Mouse (Mus musculus) heart, adult 2 months (tissue): Measurements from ENCODE around the gene Dpm1. TPM values are rescaled to one million over a fixed set of nuclear protein-coding genes. Genes with fewer than 3 reads are reported as not detected.

Experiments
- DNase-seq, 2 experiments: peaks; one replicate each; pipeline ENCODE4 v3.0.0; 2021
- H3K27ac ChIP-seq: fragments of 200-600 bp; 2 replicates; pipeline ENCODE4 v1.8.1; 2022
- H3K27me3 ChIP-seq: fragments of 200-500 bp; 2 replicates; pipeline ENCODE4 v1.6.1; 2012; ENCODE audit warnings: mild to moderate bottlenecking, low read length, inconsistent platforms, mixed read lengths; ENCODE audit not compliant: control insufficient read depth, insufficient read depth
- H3K36me3 ChIP-seq: fragments of 200-500 bp; 2 replicates; pipeline ENCODE4 v1.6.1; 2012; ENCODE audit warnings: low read length, inconsistent platforms; ENCODE audit not compliant: control insufficient read depth, insufficient read depth
- H3K4me1 ChIP-seq: fragments of 200-500 bp; 2 replicates; pipeline ENCODE4 v1.6.1; 2011; ENCODE audit warnings: low read length; ENCODE audit not compliant: control insufficient read depth, insufficient read depth
- H3K4me3 ChIP-seq: fragments of 200-600 bp; 2 replicates; pipeline ENCODE4 v1.8.1; 2022
- H3K79me2 ChIP-seq: fragments of 200-500 bp; replicated peaks from 2 replicates; pipeline ENCODE4 v1.6.1; 2012; ENCODE audit warnings: mild to moderate bottlenecking, inconsistent platforms, low read length, moderate library complexity, mixed read lengths; ENCODE audit not compliant: control insufficient read depth, insufficient read depth
- H3K9ac ChIP-seq: fragments of 200-500 bp; 2 replicates; pipeline ENCODE4 v1.6.1; 2012; ENCODE audit warnings: low read depth, mild to moderate bottlenecking, control low read depth, inconsistent platforms, low read length, mixed read lengths
- CTCF ChIP-seq: fragments of 200-600 bp; IDR thresholded peaks from 2 replicates; pipeline ENCODE4 v1.8.1; 2022; ENCODE audit warnings: antibody characterized with exemption, mild to moderate bottlenecking, moderate library complexity
- EP300 ChIP-seq: fragments of 200-500 bp; IDR thresholded peaks from 2 replicates; pipeline ENCODE4 v1.6.1; 2011; ENCODE audit warnings: low read depth, low read length, control low read depth; ENCODE audit not compliant: insufficient read depth
- POLR2A ChIP-seq: fragments of 200-500 bp; IDR thresholded peaks from 2 replicates; pipeline ENCODE4 v1.6.1; 2011; ENCODE audit warnings: mild to moderate bottlenecking, low read depth, low read length, control low read depth; ENCODE audit not compliant: insufficient read depth
- WGBS: fragments of 180-500 bp; shearing (Covaris S2); methylation state at CpG from one replicate; pipeline ENCODE4 v1.1.7; 2018; 5-methylcytosine and 5-hydroxymethylcytosine counted together
- intact Hi-C: fragments of 180-260 bp; cut with DNase I; formaldehyde crosslinking; loops from one replicate; pipeline ENCODE4 v1.15.1; 2025
- polyA plus RNA-seq: library from polyadenylated mRNA; depleted of rRNA; stranded (reverse); fragments of >200 nt; gene quantifications from 2 replicates; pipeline ENCODE4 v1.2.3, GENCODE M21; 2012
- total RNA-seq, 2 experiments: library from RNA; stranded (reverse); gene quantifications; 2 replicates each; pipeline ENCODE4 v1.2.3; 2021

Dpm1 gene
- total and polyA plus RNA-seq, 3 experiments = 25.5 to 88.1 (median 77.6) TPM

DNA sequence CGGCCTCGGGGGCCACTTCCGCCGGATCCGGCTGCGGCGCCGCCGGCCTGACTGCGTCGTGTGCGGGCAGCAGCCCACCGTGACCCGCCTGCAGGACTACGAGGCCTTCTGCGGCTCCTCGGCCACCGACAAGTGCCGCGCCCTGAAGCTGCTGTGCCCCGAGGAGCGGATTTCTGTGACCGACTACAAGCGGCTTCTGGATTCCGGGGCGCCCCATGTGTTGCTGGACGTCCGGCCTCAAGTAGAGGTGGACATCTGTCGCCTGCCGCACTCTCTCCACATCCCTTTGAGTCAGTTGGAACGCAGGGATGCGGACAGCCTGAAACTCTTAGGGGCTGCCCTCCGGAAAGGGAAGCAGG, 1.1 kb upstream of the Dpm1 start:
- TF ChIP-seq POLR2A (no peak), CTCF (no peak), EP300 (no peak)
- peaks cover 7% of the 10 kb centered on the region; the same call in 1 of the 2 replicates for H3K79me2 ChIP-seq
- no peak overlapping the region for H3K27ac ChIP-seq
- peaks cover 2% of the 10 kb centered on the region for H3K36me3 ChIP-seq
- peaks cover 5% of the 10 kb centered on the region for H3K4me1 ChIP-seq
- WGBS = 56% methylated on average over 33 of the region's 33 CpGs
- no peak for DNase-seq
- no peaks in the 10 kb centered on the region for H3K27me3 ChIP-seq
- peak overlapping the region; percentile 94 for H3K4me3 ChIP-seq
- peak overlapping the region; percentile 84 for H3K9ac ChIP-seq
- intact Hi-C loops = no loop called here

- H3K4me1 ChIP-seq = peaks cover 5% of the 10 kb centered on the region
- H3K27me3 ChIP-seq = no peaks in the 10 kb centered on the region
- H3K79me2 ChIP-seq = peaks cover 9% of the 10 kb centered on the region; the same call in 1 of the 2 replicates
- H3K36me3 ChIP-seq = peaks cover 2% of the 10 kb centered on the region
- no peak for DNase-seq
- H3K27ac ChIP-seq = peak overlapping the region; percentile 99
- intact Hi-C loops = loop anchor here (1.0 kb wide), 1 partner anchor 24 kb away; the partner anchor contains the start of gene Adnp
- 4% methylated on average over 101 of the region's 105 CpGs for WGBS
- TF ChIP-seq POLR2A = no peak
- no peak for TF ChIP-seq CTCF
- no peak for TF ChIP-seq EP300
- peak overlapping the region; percentile 94 for H3K4me3 ChIP-seq
- peak overlapping the region; percentile 84 for H3K9ac ChIP-seq
Measured at GRCm38 (mm10) chr2:168230773-168231470, 531 bp upstream of the Dpm1 start.

- peaks cover 9% of the 10 kb centered on the region; the same call in 1 of the 2 replicates for H3K79me2 ChIP-seq
- no peak for DNase-seq
- WGBS = 11% methylated on average over 41 of the region's 41 CpGs
- H3K36me3 ChIP-seq = peaks cover 2% of the 10 kb centered on the region
- peak overlapping the region; percentile 99 for H3K27ac ChIP-seq
- H3K9ac ChIP-seq = peak overlapping the region; percentile 78
- no peak for TF ChIP-seq EP300
- TF ChIP-seq POLR2A = no peak
- peak overlapping the region; percentile 94 for H3K4me3 ChIP-seq
- H3K27me3 ChIP-seq = no peaks in the 10 kb centered on the region
- intact Hi-C loops = loop anchor here (1.0 kb wide), 1 partner anchor 22 kb away; the partner anchor contains the start of gene Adnp
- peaks cover 5% of the 10 kb centered on the region for H3K4me1 ChIP-seq
Measured at GRCm38 (mm10) chr2:168229116-168230025, 1.0 kb downstream of the Dpm1 start.

DNA sequence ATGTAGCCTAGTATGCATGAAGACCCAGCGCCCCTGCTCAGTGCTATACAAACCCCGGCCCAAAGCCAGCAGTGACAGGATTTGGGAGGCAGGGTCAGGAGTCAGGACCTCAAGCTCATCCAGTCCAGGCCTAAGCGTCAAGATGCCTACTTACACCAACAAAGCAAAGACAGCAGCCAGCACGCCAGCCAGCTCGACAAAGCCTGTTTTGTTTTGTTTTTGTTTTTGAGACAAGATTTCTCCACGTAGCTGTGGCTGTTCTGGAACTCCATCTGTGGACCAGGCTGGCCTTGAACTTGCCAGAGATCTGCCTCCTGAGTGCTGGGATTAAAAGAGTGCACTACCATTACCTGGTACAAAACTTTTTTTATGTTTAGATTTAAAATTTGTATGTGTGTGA, 7.1 kb downstream of the Dpm1 start:
- H3K4me1 ChIP-seq = no peaks in the 10 kb centered on the region; the same call in 1 of the 2 replicates
- no peak overlapping the region for H3K9ac ChIP-seq
- H3K36me3 ChIP-seq = peaks cover 2% of the 10 kb centered on the region; the same call in 1 of the 2 replicates
- intact Hi-C loops = no loop called here
- no peak for DNase-seq
- H3K79me2 ChIP-seq = peaks cover 4% of the 10 kb centered on the region; the same call in 1 of the 2 replicates
- H3K27me3 ChIP-seq = no peaks in the 10 kb centered on the region
- TF ChIP-seq POLR2A (no peak), EP300 (no peak), CTCF (no peak)
- no peak overlapping the region for H3K4me3 ChIP-seq
- no peak overlapping the region for H3K27ac ChIP-seq
- 84% methylated on average over 6 of the region's 6 CpGs for WGBS

- no peaks in the 10 kb centered on the region; the same call in 1 of the 2 replicates for H3K36me3 ChIP-seq
- no peaks in the 10 kb centered on the region for H3K27me3 ChIP-seq
- WGBS = 66% methylated on average over 5 of the region's 5 CpGs
- no peaks in the 10 kb centered on the region for H3K4me1 ChIP-seq
- H3K27ac ChIP-seq = no peak overlapping the region
- intact Hi-C loops = no loop called here
- H3K4me3 ChIP-seq = no peak overlapping the region
- H3K79me2 ChIP-seq = no peaks in the 10 kb centered on the region
- H3K9ac ChIP-seq = no peak overlapping the region
- DNase-seq = no peak
- TF ChIP-seq POLR2A = no peak
- TF ChIP-seq CTCF = no peak
Measured at GRCm38 (mm10) chr2:168213788-168214397, 16.5 kb downstream of the Dpm1 start.
